Mouse (Mus musculus): ENCODE results near the gene Tgm2.

Gene Tgm2

DNA sequence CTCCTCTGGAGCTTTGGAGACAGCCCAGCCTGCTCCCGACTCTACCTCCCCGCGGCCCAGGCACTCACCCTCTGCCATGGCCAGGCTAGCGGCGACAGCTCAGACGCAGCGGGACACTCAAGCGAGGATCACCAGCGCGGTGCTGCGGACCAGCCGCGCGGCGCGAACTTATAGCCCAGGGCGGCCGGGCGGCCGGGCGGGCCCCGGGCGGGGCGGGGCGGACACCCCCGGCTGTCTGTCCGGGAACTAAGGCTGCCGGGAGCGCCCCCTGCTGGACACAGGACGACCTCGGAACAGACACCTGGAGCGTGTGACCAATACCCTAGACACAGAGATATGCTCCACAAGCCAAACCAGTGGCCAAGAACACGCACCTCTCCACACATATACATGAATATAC is at the start of gene Tgm2:
Tgm2 (minus strand) TSS at position 214 of the 400 bp plus-strand sequence.
- DNase-seq: peak; percentile 84 to 88

DNA sequence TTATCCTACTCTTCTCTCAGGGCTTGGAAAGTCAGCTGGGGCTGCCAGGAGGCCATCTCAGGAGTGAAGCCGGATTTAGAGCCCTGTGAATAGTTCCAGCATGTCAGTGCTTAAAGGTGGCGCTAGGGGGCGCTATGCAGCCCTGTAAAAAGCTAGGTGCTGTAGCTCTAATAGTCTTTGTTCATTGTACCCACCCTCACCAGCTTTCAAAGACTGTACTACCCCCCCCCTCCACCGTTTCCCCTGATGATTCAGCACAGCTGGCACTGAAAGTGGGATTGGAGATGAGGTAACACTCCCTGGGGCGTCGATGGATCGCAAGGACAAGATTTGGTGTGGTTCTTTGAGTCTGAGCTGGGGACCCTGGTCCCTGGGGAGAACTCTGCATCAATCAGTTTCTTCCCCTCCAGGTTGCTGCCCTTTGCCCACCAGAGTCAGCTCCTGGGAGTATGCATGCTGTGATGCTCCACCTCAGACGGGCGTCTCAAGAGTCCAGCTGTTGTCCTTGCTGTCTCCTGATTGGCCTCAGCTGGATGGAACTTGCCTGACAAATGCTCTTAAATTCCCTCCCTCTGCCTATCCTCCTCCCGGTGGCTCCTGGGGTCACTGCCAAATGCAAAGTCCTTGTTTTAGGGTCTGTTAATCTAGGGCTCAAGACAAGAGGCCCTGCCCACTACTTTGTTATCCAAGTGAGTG is 48.9 kb upstream of the Tgm2 start:
- DNase-seq: peak in 1 of 2 experiments; percentile 42

- DNase-seq: no peak
These were observed 47.5 kb upstream of the Tgm2 start for GRCm38 (mm10) chr2:158193611-158194336.

DNA sequence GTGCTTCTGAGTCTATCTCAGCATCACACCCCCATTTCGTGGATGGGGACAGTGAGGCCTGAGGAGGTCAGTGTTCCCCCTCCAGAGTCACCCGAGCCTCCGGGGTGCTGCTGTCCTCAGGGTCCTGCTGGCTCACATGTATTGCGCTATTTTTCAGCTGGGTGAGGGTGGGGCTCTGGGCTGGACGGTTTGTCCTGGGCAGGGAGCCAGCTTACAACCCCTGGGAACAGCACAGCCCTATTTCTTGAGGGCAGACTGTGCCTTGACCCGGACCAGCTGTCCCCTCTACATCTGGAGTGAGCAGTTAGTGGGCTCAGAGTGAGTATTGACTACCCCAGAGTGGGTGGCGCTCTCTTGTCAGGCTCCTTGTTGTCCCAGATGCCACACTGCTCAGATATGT is 44.9 kb upstream of the Tgm2 start:
- DNase-seq: no peak

DNA sequence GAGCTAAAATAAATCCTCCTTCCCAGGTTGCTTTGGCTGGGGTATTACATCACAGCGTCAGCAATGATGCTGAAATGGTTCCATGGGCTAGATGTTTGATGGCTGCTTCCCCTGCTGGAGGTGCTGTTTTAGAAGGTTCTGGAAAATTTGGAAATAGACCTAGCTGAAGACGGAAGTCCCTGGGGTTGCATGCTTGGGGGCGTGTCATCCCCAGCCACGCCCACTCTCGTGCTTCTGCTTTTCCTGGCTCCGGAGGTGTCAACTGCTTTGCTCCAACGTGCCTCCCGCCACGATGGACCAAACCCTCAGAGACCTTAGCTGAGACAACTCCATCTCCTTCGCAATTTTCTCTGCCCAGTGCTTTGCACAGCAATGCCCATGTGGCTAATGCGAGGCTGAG is 43.2 kb upstream of the Tgm2 start:
- DNase-seq: no peak

DNA sequence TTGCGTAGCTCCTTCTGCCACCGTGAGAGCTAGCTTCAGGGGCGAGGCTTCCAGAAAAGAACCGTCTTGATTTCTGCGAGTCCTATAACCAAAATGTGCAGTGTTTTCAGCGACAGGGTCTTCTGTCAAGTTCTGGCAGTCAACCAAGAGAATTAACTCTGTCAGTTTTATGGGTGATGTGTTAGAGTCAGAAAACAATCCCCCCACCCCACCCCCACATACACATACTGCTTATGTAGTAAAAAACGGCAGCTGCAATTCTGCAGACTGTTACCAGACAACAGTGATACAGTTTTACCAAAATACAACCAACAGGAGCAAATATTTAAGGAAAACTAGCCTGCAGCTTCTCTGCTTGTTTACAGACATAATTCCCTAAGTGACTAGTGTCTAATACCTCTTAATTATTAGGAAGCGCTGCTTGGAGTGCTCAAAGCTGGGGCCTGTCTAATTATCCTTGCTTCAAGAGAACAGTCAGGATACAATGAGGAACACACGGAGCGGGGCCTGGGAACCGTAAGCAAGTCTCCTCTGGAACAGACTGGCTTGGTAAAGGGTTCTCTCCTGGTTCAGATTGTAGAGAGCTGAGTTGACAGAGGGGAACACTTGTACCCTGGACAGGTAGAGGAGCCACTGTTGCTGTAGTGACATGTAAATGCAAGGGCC is 40.1 kb upstream of the Tgm2 start:
- DNase-seq: no peak

DNA sequence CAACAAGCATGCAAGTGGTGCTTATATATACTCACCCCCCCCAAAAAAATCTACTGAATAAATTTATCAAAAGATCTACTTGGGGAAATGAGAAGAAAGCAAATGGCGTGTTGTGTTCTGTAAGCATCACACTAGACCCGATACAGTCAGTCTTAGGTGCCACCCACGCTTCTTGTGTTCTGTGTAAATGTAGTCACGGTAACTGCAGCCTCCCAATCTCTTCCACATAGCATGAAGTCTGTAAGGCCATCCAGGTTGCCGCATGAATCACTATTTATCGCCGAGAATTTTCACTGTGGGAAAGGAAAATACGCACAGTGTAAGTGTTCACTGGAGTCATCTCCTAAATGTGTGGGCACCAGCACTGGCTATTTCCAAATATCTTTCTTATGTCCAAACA is 37.0 kb upstream of the Tgm2 start:
- DNase-seq: no peak

- DNase-seq: no peak
These were observed 35.7 kb upstream of the Tgm2 start for GRCm38 (mm10) chr2:158181932-158182331.

DNA sequence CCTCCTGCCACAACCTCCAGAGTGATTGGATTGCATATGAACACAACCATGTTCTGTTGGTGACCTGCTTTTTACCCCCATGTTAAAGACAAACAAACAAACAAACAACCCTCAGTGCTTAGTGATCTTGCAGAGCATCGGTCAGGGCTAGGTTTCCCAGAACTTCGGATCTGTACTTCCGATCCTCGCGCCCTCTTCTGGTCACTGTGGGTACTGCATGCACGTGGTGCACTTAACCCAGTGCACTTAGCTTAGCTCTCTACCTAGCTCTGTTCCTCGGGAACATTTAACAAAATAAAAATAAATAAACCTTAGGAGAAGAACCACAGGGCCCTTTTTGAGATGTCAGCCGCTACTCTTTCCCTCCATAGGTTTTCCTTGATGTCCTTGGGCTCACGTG is 34.6 kb upstream of the Tgm2 start:
- peak; percentile 29 to 44 for DNase-seq

GRCm38 (mm10) chr2:158179370-158180111 is 33.3 kb upstream of the Tgm2 start:
- DNase-seq: peak; percentile 24 to 47

GRCm38 (mm10) chr2:158178696-158179369 is 32.6 kb upstream of the Tgm2 start:
- no peak for DNase-seq

DNA sequence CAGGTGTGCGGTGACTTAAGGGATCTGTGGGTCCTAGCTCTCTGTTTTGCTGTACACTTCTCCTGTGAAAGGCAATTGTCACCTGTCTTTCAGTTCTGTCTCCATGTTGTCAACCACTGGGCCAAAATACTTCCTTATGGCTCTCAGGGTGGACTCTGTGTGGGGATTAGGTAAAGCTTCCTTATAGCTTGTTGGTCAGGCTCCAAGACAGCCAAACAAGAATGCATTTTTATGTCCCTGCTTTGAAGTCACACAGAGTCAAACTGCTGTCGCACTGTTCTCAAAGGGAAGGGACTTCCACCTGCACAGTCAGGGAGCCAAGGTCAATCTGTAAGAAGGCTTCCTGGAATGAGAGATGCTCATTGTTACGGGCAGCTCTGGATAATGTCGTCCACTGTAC is 31.9 kb upstream of the Tgm2 start:
- no peak for DNase-seq

DNA sequence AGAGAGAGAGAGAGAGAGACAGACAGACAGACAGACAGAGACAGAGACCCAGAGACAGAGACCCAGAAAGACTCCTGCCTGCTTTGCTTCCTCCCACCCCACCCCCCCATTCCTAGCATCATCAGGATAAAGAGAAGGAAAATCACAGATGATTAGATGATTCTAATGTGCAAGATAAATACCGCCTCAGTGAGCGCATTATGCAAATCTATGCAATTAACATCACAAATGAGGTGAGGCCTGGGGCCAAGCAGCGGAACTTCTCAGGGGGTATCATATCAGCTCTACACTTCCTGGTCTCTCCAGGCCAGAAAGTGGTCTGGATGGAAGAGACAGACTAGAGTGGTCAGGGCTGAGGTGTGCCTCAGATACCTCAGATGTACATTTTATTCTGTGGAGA is 31.3 kb upstream of the Tgm2 start:
- no peak for DNase-seq

DNA sequence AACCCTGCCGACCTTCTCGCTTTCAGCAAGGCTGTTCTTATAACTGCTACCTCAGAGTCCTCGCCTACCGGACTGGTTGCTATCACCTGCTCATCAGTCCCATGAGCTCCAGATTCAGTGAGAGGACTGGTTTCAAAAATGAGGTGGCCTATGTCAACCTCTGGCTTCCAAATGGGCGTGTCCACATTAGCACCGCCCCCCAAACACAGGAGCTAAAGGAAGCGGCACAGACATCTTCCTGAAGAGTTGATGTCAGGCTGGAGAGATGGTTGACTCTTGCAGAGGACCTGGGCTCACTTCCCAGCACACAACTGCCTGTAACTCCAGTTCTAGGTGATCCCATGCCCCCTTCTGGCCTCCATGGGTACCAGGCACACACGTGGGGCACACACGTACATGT is 30.5 kb upstream of the Tgm2 start:
- no peak for DNase-seq

GRCm38 (mm10) chr2:158175433-158175832 is 29.2 kb upstream of the Tgm2 start:
- DNase-seq: no peak

DNA sequence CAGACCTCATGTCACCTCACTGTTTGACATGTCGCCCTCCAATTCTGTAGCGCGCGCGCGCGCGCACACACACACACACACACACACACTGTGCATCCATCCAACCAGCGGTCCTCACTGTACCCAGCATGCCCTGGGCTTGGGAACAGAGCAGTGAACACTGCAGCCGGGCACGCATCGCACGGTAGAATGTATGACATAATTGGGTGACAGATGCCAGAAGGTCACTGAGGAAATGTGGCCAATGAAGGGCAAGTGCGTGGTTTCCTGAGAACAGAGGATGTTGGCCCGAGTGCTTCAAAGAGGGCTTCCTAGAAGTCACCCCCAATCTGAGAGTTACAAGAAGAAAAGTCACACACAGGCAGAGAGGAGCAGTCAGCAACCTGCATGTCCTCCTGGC is 28.7 kb upstream of the Tgm2 start:
- no peak for DNase-seq

- DNase-seq: no peak
These were observed 28.2 kb upstream of the Tgm2 start for GRCm38 (mm10) chr2:158174438-158174837.

GRCm38 (mm10) chr2:158170394-158170793 is 24.2 kb upstream of the Tgm2 start:
- DNase-seq: no peak

- no peak for DNase-seq
These were observed 23.5 kb upstream of the Tgm2 start for GRCm38 (mm10) chr2:158169771-158170170.

GRCm38 (mm10) chr2:158169351-158169750 is 23.1 kb upstream of the Tgm2 start:
- no peak for DNase-seq

- DNase-seq: no peak
These were observed 22.5 kb upstream of the Tgm2 start for GRCm38 (mm10) chr2:158168741-158169211.

GRCm38 (mm10) chr2:158167496-158168205 is 21.4 kb upstream of the Tgm2 start:
- no peak for DNase-seq
